Mouse (Mus musculus): ENCODE data around the gene Zbtb2.

The Zbtb2 gene

GRCm38 (mm10) chr10:4327716-4328115 is 60.2 kb downstream of the Zbtb2 start:
- no peak for DNase-seq

DNA sequence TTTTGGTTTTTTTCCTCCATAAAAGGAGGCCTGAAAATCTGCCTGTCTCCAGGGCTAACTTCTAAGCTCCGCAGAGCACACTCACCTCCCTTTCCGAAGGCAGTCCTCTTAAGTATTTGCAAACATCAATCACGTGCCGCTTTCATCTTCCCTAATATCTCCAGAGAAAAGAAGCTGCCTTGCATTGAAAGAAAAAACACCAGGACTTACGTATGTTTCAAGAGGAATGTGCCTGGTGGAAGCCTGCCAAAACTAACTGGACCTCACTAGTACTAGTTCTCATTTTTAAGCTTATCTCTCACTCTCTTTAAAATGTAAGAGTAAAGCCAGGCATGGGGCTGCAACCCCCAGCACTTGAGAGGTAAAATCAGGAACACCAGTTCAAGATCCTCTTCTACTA is 62.3 kb downstream of the Zbtb2 start:
- no peak for DNase-seq

- DNase-seq: no peak
Measured at GRCm38 (mm10) chr10:4323885-4324284, 64.0 kb downstream of the Zbtb2 start.
